Mouse (Mus musculus) erythroid progenitor cell, adult 5-6 weeks (primary cell): Measurements from ENCODE around the gene Mif4gd. TPM values are rescaled to one million over a fixed set of nuclear protein-coding genes. Genes with fewer than 3 reads are reported as not detected.
A peak's percentile ranks its signal among the peaks of the same experiment; 100 is the strongest.

Experiments used
- ATAC-seq: replicated peaks from 2 replicates; pipeline ENCODE4 v1.8.0; 2016; ENCODE audit warnings: moderate number of reproducible peaks, mild to moderate bottlenecking, moderate TSS enrichment, inconsistent platforms; ENCODE audit not compliant: poor library complexity, low FRiP score, severe bottlenecking
- total RNA-seq, 2 experiments: library from RNA; stranded (forward) in 1 of 2; stranded (reverse) in 1 of 2; fragments of 150-400 nt in 1 of 2; fragments of 186-747, 209-891 nt in 1 of 2; gene quantifications; 2 replicates each; pipeline versions ENCODE4 v1.2.3 to v1.2.4; 2015 to 2017; ENCODE audit warnings: low replicate concordance in 2 of 2

The Mif4gd gene
- total RNA-seq, 2 experiments from 2014 or later = 36.5 to 66.7 TPM

- ATAC-seq = no peak
Observed at GRCm38 (mm10) chr11:115586403-115586802, 26.4 kb downstream of the Mif4gd start.

GRCm38 (mm10) chr11:115585573-115586100 is 27.1 kb downstream of the Mif4gd start:
- ATAC-seq = no peak

GRCm38 (mm10) chr11:115584376-115585073 is 28.2 kb downstream of the Mif4gd start:
- ATAC-seq = no peak

GRCm38 (mm10) chr11:115582913-115583606 is 29.7 kb downstream of the Mif4gd start:
- ATAC-seq = no peak

GRCm38 (mm10) chr11:115579080-115579479 is 33.7 kb downstream of the Mif4gd start:
- no peak for ATAC-seq

- ATAC-seq = no peak
Observed at GRCm38 (mm10) chr11:115564961-115565360, 47.8 kb downstream of the Mif4gd start.

GRCm38 (mm10) chr11:115564064-115564809 is 48.5 kb downstream of the Mif4gd start, which contains the start of gene Nup85:
TSS of gene Nup85 (plus strand) at chr11:115564434.
- peak; percentile 96 for ATAC-seq

GRCm38 (mm10) chr11:115563406-115563805 is 49.4 kb downstream of the Mif4gd start:
- peak; percentile 72 for ATAC-seq

Other genes starting within 250 kb of the Mif4gd start
- gene Hid1, start 245.2 kb downstream of the Mif4gd start, total RNA-seq (2015; ENCODE audit: low replicate concordance) = not detected in 2 replicates
- gene Hid1, start 245.2 kb downstream of the Mif4gd start, total RNA-seq (2017; ENCODE audit: low replicate concordance) = not detected in 2 replicates
- not detected in 2 replicates for gene Cdr2l, start 231.1 kb downstream of the Mif4gd start, total RNA-seq (2015; ENCODE audit: low replicate concordance)
- not detected in 2 replicates for gene Cdr2l, start 231.1 kb downstream of the Mif4gd start, total RNA-seq (2017; ENCODE audit: low replicate concordance)
- 12.6 and 24.1 TPM in 2 replicates for gene Mrpl58, start 209.2 kb downstream of the Mif4gd start, total RNA-seq (2015; ENCODE audit: low replicate concordance)
- gene Mrpl58, start 209.2 kb downstream of the Mif4gd start, total RNA-seq (2017; ENCODE audit: low replicate concordance) = 16.6 and 30.3 TPM in 2 replicates
- gene Atp5h, start 193.0 kb downstream of the Mif4gd start, total RNA-seq (2015; ENCODE audit: low replicate concordance) = 520 and 620 TPM in 2 replicates
- gene Atp5h, start 193.0 kb downstream of the Mif4gd start, total RNA-seq (2017; ENCODE audit: low replicate concordance) = 410 and 415 TPM in 2 replicates
- gene Kctd2, start 192.8 kb downstream of the Mif4gd start, total RNA-seq (2015; ENCODE audit: low replicate concordance) = 4.2 and 14.1 TPM in 2 replicates
- 8.3 and 16.9 TPM in 2 replicates for gene Kctd2, start 192.8 kb downstream of the Mif4gd start, total RNA-seq (2017; ENCODE audit: low replicate concordance)
- not detected in 2 replicates for gene Trim80, start 172.4 kb downstream of the Mif4gd start, total RNA-seq (2015; ENCODE audit: low replicate concordance)
- not detected in 2 replicates for gene Trim80, start 172.4 kb downstream of the Mif4gd start, total RNA-seq (2017; ENCODE audit: low replicate concordance)
- gene Slc16a5, start 150.5 kb downstream of the Mif4gd start, total RNA-seq (2015; ENCODE audit: low replicate concordance) = not detected in 2 replicates
- gene Slc16a5, start 150.5 kb downstream of the Mif4gd start, total RNA-seq (2017; ENCODE audit: low replicate concordance) = 1.0 TPM in 1 of 2 replicates, not detected in the other
- 1.8 TPM in 1 of 2 replicates, not detected in the other for gene Armc7, start 137.3 kb downstream of the Mif4gd start, total RNA-seq (2015; ENCODE audit: low replicate concordance)
- 2.7 TPM in 2 replicates for gene Armc7, start 137.3 kb downstream of the Mif4gd start, total RNA-seq (2017; ENCODE audit: low replicate concordance)
- 13.0 and 22.3 TPM in 2 replicates for gene Nt5c, start 121.1 kb downstream of the Mif4gd start, total RNA-seq (2015; ENCODE audit: low replicate concordance)
- gene Nt5c, start 121.1 kb downstream of the Mif4gd start, total RNA-seq (2017; ENCODE audit: low replicate concordance) = 9.8 and 37.2 TPM in 2 replicates
- 168 and 177 TPM in 2 replicates for gene Jpt1, start 98.6 kb downstream of the Mif4gd start, total RNA-seq (2015; ENCODE audit: low replicate concordance)
- 225 and 235 TPM in 2 replicates for gene Jpt1, start 98.6 kb downstream of the Mif4gd start, total RNA-seq (2017; ENCODE audit: low replicate concordance)
- 450 and 609 TPM in 2 replicates for gene Sumo2, start 76.7 kb downstream of the Mif4gd start, total RNA-seq (2015; ENCODE audit: low replicate concordance)
- gene Sumo2, start 76.7 kb downstream of the Mif4gd start, total RNA-seq (2017; ENCODE audit: low replicate concordance) = 286 and 389 TPM in 2 replicates
- gene Nup85, start 48.5 kb downstream of the Mif4gd start, total RNA-seq (2015; ENCODE audit: low replicate concordance) = 78.9 and 133 TPM in 2 replicates
- 141 and 174 TPM in 2 replicates for gene Nup85, start 48.5 kb downstream of the Mif4gd start, total RNA-seq (2017; ENCODE audit: low replicate concordance)
- 10.1 and 22.2 TPM in 2 replicates for gene Mrps7, start 9.0 kb downstream of the Mif4gd start, total RNA-seq (2015; ENCODE audit: low replicate concordance)
- gene Mrps7, start 9.0 kb downstream of the Mif4gd start, total RNA-seq (2017; ENCODE audit: low replicate concordance) = 5.1 and 12.3 TPM in 2 replicates
- gene Gga3, start 8.9 kb downstream of the Mif4gd start, total RNA-seq (2015; ENCODE audit: low replicate concordance) = 18.0 and 20.9 TPM in 2 replicates
- 20.7 and 33.2 TPM in 2 replicates for gene Gga3, start 8.9 kb downstream of the Mif4gd start, total RNA-seq (2017; ENCODE audit: low replicate concordance)
- gene Slc25a19, start 15.3 kb upstream of the Mif4gd start, total RNA-seq (2015; ENCODE audit: low replicate concordance) = 3.2 and 7.1 TPM in 2 replicates
- gene Slc25a19, start 15.3 kb upstream of the Mif4gd start, total RNA-seq (2017; ENCODE audit: low replicate concordance) = 2.0 and 6.4 TPM in 2 replicates
- gene Grb2, start 95.6 kb upstream of the Mif4gd start, total RNA-seq (2015; ENCODE audit: low replicate concordance) = 36.8 and 49.5 TPM in 2 replicates
- 10.1 and 29.1 TPM in 2 replicates for gene Grb2, start 95.6 kb upstream of the Mif4gd start, total RNA-seq (2017; ENCODE audit: low replicate concordance)
- 32.1 and 36.9 TPM in 2 replicates for gene Tmem94, start 152.5 kb upstream of the Mif4gd start, total RNA-seq (2015; ENCODE audit: low replicate concordance)
- 35.2 and 35.3 TPM in 2 replicates for gene Tmem94, start 152.5 kb upstream of the Mif4gd start, total RNA-seq (2017; ENCODE audit: low replicate concordance)
- gene Caskin2, start 200.7 kb upstream of the Mif4gd start, total RNA-seq (2015; ENCODE audit: low replicate concordance) = 6.7 and 13.0 TPM in 2 replicates
- gene Caskin2, start 200.7 kb upstream of the Mif4gd start, total RNA-seq (2017; ENCODE audit: low replicate concordance) = 5.6 and 6.0 TPM in 2 replicates
- 4.0 and 12.6 TPM in 2 replicates for gene Tsen54, start 201.8 kb upstream of the Mif4gd start, total RNA-seq (2015; ENCODE audit: low replicate concordance)
- gene Tsen54, start 201.8 kb upstream of the Mif4gd start, total RNA-seq (2017; ENCODE audit: low replicate concordance) = 3.6 and 4.3 TPM in 2 replicates
- gene Llgl2, start 211.1 kb upstream of the Mif4gd start, total RNA-seq (2015; ENCODE audit: low replicate concordance) = 1.7 TPM in 1 of 2 replicates, not detected in the other
- 0.26 and 1.8 TPM in 2 replicates for gene Llgl2, start 211.1 kb upstream of the Mif4gd start, total RNA-seq (2017; ENCODE audit: low replicate concordance)
- gene Myo15b, start 245.4 kb upstream of the Mif4gd start, total RNA-seq (2015; ENCODE audit: low replicate concordance) = not detected in 2 replicates
- not detected in 2 replicates for gene Myo15b, start 245.4 kb upstream of the Mif4gd start, total RNA-seq (2017; ENCODE audit: low replicate concordance)